Mouse (Mus musculus) CH12.LX (cell line): ENCODE measurements around the gene Defb47.

Source experiments
- CTCF ChIP-seq, 2 experiments: IDR thresholded peaks in 1 of 2; conservative IDR thresholded peaks in 1 of 2; 2 replicates each; pipeline ENCODE4 v1.5.1; 2011 to 2012; ENCODE audit warnings: low read depth in 2 of 2, low read length in 2 of 2, improper control_type of control experiment in 1 of 2, inconsistent platforms in 1 of 2, mild to moderate bottlenecking in 1 of 2, moderate library complexity in 1 of 2
- EP300 ChIP-seq: IDR thresholded peaks from 2 replicates; pipeline ENCODE4 v1.6.1; 2011; ENCODE audit warnings: low read length, improper control_type of control experiment
- HCFC1 ChIP-seq: IDR thresholded peaks from 2 replicates; pipeline ENCODE4 v1.6.1; 2012; ENCODE audit warnings: low read depth, mild to moderate bottlenecking, inconsistent platforms, low read length, improper control_type of control experiment
- KAT2A ChIP-seq: IDR thresholded peaks from 2 replicates; pipeline ENCODE4 v1.6.1; 2012; ENCODE audit warnings: low read length, improper control_type of control experiment, inconsistent platforms; ENCODE audit not compliant: insufficient replicate concordance
- MAX ChIP-seq: IDR thresholded peaks from 2 replicates; pipeline ENCODE4 v1.6.1; 2011; ENCODE audit warnings: low read length, improper control_type of control experiment
- MXI1 ChIP-seq: IDR thresholded peaks from 2 replicates; pipeline ENCODE4 v1.6.1; 2011; ENCODE audit warnings: mild to moderate bottlenecking, low read depth, low read length, improper control_type of control experiment
- POLR2A ChIP-seq: IDR thresholded peaks from 2 replicates; pipeline ENCODE4 v1.6.1; 2011; ENCODE audit warnings: low read depth, mild to moderate bottlenecking, improper control_type of control experiment, low read length
- USF1 ChIP-seq: IDR thresholded peaks from 2 replicates; pipeline ENCODE4 v1.6.1; 2014; ENCODE audit warnings: low read depth, mild to moderate bottlenecking, inconsistent platforms, low read length, improper control_type of control experiment

GRCm38 (mm10) chr14:62991271-62991670 lies 6.6 kb upstream of the Defb47 start:
- TF ChIP-seq USF1 (no peak), CTCF (conservative IDR thresholded peaks at IDR 0.05 in 1 of 2, IDR thresholded peaks at IDR 0.05 in 1 of 2; ENCODE audit: low read depth in 2 of 2, low read length in 2 of 2) (no peak), POLR2A (no peak), MXI1 (no peak), HCFC1 (no peak), EP300 (no peak), MAX (no peak), KAT2A (no peak)
